Mouse (Mus musculus): ENCODE measurements around the gene Ccdc80. TPM values are rescaled to one million over a fixed set of nuclear protein-coding genes. Genes with fewer than 3 reads are reported as not detected.

Gene Ccdc80
- 100 to 1,000 TPM; 114 to 142 TPM for total RNA-seq (2021)
- long read RNA-seq, experiment 1, full-length matches to known transcripts = 86 of 117 reads
- long read RNA-seq, experiment 1, partial matches to known transcripts = 23 of 117 reads
- long read RNA-seq, experiment 1, other reads (novel, unspliced or antisense) = 8 of 117 reads
- long read RNA-seq, experiment 2, full-length matches to known transcripts = 60 of 76 reads
- long read RNA-seq, experiment 2, partial matches to known transcripts = 12 of 76 reads
- long read RNA-seq, experiment 2, other reads (novel, unspliced or antisense) = 4 of 76 reads

- peak; percentile 36 for DNase-seq
These were observed at the start of gene Ccdc80 for GRCm38 (mm10) chr16:45093137-45093731. Gene Ccdc80, plus strand, starts transcription at chr16:45093402.

DNA sequence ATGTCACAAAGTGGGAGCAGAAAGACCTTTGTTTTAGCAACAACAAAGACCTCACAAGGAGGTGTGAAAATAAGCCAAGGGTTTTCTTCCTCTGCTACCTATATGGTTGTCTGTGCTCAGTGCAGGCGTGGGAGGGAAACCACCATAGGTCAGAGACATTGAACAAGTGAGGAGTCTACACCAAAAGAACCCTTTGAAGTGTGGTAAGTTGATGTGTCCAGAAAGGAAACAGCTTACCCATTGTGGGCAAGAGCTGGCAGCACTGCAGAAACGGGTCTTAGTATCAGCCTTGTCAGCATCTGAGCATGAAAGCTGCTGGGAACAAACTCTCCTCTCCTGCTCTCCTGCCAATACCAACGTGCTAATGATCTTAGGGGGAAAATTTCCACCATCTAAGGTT, 48.4 kb upstream of the Ccdc80 start:
- no peak for DNase-seq

- no peak for DNase-seq
These were observed 36.0 kb upstream of the Ccdc80 start for GRCm38 (mm10) chr16:45057222-45057621.

DNA sequence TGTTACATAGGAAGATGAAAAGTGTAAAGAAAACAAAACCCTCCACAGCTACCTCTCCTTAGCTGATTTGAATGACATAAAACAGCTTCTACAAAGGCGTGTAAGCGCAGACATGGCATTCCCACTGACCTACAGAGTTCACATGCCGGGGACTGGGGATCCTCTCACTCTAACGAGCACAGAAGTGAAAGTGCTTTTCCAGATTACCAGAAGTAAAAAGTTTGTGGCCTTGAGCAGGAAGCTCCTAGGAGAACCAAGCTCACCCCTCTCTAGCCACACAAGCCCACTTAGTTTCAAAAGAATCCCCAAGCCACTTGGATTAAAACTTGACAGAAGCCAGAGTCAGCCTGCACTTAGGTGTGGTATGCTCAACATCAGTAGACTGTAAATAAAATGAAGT, 35.3 kb upstream of the Ccdc80 start:
- DNase-seq = no peak

DNA sequence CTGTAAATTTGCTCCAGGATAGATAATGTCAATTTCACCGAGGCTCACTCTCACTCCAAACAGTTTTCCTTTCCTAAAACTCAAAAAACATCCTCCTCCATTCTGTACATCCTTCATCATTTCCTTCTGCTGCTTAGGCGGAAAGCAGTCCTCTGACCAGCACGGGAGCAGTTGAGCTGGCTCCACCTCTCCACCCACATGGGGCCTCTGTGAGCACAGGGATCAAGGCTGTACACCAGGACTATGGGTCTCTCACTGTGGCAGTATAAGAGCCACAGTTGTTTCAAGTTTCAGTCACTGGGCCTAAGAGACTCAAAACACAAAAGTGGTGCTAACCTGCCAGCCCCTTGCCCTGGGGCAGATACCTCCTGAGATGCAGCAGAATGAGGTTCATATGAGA, 32.1 kb upstream of the Ccdc80 start:
- no peak for DNase-seq

DNA sequence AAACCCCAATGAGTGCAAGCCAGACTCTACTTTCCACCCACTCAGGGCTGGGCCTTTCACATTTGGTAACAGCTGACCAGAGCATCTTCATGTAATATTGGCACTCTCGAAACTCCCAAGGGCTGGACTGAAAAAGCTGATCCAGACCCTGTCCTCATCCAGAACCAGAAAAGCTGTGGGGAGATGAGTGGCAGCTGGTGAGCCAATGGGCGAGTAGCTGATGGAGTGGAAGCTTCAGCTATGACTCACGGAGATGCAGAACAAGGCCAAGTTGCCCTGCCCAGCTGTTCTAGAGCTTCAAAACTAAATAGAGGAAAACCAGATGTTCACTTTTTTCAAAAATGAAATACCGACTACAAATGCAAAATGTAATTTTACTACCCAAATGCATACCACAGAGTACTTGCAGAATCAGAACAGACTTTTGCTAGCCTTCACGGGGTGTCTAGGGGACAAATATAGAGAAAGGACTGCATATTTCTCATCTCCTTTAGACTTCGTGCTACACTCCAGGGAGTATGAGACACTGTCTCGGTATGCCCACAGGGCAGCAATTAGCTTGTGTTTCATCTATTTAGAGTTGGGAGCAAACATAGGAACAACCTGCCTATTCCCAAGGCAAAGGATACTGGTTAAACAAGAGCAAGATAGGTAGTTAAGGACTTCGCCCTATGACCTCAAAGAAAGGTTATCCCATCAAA, 22.7 kb upstream of the Ccdc80 start:
- peak; percentile 57 for DNase-seq

DNA sequence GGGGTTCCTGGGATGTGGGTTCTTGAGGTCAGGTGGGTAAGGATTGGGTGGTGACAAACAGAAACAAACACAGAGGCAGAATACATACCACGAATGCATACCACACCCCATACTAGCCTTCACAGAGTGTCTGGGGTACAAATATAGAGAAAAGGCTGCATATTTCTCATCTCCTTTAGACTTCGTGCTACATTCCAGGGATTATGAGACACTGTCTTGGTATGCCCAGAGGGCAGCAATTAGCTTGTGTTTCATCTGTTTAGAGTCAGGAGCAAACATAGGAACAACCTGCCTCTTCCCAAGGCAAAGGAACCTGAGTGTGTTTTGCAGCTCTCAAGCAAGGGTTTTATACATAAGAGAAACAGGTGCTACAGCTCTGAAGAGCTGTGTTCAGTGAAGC, 21.8 kb upstream of the Ccdc80 start:
- DNase-seq = no peak

GRCm38 (mm10) chr16:45077517-45078080, 15.6 kb upstream of the Ccdc80 start:
- DNase-seq = no peak

GRCm38 (mm10) chr16:45079322-45079721, 13.9 kb upstream of the Ccdc80 start:
- DNase-seq = no peak

DNA sequence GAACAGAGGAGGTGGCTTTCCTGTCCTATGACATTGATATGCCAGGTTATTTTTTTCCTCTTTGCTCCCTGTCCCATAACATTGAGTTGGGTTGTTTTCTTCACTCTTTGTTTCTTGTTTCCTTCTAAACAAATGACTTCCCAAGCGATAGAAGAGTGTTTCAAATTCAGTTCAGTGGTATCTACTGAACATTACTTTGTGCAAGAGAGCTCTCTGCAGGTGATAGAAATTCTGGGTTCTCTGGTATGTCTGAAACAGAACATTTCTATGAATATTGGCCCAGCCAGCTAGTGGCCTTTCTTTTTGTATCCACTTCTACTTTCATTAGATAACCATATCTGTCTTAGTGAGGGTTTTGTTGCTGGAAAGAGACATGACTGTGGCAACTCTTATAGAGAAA, 4.4 kb upstream of the Ccdc80 start:
- no peak for DNase-seq

DNA sequence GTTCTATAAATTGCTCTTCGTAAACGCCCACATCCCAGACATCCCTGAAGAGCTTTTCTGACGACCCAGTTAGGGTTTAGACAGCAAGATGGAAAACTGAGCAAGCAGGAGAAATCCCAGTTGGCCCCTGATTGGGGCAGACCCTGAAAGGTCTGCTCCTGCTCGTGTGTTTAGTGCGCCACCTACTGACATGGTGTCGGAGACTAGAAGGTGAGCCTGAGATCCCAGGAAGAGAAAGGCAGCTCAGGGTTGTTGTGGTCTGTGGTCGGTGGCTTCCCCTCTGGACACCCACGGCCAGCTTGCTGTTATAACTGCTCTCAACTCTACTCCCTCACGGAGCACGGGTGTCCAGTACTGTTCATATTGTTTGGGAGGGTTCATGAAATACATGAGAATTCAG, 3.2 kb upstream of the Ccdc80 start:
- DNase-seq = peak; percentile 74

DNA sequence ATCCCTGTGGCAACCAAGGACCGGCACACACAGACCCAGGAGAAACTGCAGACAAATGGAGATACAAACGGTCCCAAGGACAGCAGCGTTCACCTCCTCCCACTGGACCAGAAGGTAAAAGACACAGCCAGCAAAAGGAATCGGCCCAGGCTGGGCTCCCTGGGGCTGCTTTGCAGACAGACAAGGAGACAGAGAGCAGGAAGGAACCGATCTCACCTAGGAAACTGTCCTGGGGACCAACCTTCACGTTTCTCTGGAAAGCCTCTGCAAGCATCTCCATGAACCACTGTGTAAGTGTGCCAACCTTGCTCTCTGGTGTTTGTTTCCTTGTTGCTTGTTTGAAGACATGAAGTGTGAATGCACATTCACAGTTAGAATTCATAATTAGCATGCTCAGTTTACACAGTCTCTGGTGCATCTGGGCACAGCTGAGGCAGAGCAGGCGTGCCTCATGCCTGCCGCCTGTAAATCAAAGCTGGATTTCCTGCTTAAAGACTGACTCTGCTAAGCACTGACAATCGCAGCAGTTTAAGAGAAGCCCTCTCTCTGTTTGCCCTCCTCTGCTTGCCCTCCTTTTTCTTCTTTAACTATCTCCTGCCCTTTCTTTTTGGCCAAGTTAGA, 1.0 kb downstream of the Ccdc80 start:
- DNase-seq = peak; percentile 37

DNA sequence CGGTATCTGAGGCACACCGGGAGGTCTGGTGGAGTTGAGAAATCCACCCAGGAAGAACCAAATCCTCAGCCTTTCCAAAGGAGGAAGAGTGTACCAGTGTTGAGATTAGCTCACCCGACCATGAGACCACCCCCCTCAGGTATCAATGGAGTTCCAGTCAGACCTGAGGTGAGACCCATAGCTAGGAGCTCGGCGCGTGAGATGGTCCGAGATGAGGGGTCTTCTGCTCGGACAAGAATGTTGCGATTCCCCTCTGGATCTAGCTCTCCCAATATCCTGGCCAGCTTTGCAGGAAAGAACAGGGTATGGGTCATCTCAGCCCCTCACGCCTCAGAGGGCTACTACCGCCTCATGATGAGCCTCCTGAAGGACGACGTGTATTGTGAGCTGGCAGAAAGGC, 1.8 kb downstream of the Ccdc80 start:
- DNase-seq = no peak

DNA sequence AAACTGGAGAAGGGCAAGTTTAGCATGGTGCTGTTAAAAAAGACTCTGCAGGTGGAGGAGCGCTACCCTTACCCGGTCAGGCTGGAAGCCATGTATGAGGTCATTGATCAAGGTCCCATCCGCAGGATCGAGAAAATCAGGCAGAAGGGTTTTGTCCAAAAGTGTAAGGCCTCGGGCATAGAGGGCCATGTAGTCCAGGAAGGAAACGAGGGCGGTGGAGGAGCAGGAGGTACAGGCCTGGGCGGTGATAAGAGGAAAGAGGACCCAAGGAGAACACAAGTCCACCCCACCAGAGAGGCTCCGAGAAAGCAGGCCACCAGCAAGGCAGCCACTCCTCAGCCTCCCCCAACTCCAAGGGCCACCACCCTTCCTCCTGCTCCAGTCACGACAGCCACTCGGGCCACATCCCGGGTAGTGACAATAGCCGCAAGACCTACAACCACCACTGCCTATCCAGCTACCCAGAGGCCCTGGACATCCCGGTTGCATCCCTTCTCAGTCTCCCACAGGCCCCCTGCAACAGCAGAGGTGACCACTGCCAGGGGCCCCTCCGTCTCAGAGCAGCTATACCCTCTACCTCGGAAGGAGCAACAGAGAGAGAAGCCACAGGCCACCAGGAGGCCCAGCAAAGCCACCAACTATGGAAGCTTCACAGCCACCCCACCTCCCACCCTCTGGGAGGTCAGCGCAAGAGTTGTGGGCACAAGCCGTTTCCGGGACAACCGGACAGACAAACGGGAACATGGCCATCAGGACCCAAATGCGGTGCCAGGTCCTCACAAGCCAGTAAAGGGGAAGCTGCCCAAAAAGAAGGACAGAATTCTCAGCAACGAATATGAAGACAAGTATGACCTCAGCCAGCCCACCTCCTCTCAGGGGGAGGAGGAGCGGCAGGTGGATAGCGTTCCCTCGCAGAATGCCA, 2.6 kb downstream of the Ccdc80 start:
- peak; percentile 8 for DNase-seq

DNA sequence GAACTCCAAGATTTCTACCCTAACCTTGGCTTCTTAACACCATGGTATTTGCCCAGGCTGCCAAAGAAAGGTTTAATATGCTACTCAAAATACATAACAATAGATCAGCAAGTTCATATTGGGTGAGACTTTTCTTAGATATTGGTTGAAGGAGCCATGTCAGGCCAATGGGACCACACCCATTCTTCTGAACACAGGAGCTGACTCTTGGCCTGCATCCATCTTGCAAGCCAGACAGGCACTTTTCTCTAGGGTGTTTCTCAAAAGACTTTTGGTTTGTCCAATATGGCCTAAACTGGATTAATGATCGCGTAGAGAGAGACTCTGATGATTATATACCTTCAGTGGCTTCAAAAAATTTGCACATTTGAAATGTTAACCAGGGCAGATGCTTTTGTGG, 4.3 kb downstream of the Ccdc80 start:
- DNase-seq = peak; percentile 20

DNA sequence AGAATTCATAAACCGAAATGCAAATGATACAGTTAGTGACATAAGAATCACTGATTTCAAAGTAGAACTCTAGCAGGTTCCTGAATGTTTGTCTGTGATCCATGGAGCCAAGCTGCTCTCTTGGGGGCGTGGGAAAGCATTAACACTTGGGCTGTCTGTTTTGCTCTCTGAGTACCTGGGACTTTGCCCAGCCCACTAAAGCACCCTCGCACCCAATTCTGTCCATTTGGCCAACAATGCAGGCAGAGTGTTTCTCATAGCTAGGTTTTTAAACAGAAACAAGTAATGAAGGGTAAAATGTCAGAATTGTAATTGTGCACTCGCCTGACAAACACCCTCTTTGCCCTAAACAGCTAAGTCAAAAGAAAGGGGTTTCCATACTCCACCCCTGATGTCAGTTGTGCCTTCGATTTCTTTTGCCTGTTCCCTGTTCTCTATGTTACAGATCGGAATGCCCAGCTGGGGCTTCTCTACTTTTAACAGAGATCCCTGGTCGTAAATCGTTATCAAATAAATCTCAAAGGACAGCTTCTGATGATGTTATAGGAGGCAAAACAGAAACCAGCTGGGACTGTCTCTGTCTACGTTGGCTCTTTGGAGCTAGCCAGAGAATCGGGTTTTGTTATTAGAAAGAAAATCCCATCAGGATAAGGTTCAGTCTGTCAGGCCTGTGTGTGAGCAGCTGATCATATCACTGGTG, 5.1 kb downstream of the Ccdc80 start:
- no peak for DNase-seq

DNA sequence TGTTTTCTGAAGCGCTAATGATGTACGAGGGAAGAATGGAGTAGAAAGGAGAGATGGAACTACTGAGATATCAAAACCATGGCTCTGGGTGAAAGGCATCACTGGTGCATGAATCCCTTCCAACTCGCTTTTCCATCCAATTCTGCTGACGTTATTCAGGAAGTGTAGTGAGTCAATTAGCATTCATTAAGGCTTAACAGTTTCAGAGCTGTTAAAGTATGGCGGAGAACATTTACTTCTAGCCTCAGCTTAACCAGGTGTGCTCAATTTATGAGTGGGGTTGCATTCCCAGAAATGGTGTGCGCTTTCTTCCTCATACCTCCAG, 5.6 kb downstream of the Ccdc80 start:
- DNase-seq = no peak

DNA sequence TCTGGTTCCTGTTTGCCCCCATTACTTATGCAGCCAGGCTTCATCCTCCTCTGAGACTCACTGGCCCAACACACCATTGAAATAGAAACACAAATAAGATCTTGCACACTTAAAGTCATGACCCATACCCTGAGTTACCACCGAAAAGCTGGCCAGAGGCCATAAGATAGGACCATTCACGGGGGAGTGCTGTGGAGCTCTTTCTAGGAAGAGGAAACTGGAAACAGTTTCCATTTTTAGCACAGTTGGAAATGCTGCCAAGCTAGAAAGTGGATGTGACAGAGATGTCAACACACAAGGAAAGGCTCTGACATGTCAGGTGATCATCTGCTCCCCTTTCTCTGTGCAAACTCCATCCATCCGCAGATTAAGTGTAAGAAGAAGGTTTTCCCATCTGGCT, 7.7 kb downstream of the Ccdc80 start:
- no peak for DNase-seq

DNA sequence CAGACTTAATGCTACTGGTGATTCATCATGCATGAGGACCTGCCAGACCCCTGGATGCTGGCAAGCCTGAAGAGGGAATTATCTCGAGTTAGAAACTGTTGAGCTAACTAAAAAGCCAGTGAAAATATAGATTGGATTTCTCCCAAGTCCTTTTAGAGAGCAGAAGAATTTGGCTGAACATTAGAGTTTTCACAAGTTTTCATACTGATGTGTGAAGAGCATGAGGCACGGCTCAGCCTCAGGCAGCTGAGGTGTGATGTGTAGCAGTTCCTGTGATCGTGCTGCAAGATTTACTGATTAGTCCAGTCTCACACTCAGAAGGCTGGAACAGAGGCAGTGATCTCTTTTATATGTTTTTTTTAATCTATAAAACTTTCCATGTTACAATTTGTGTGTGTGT, 11.8 kb downstream of the Ccdc80 start:
- no peak for DNase-seq

DNA sequence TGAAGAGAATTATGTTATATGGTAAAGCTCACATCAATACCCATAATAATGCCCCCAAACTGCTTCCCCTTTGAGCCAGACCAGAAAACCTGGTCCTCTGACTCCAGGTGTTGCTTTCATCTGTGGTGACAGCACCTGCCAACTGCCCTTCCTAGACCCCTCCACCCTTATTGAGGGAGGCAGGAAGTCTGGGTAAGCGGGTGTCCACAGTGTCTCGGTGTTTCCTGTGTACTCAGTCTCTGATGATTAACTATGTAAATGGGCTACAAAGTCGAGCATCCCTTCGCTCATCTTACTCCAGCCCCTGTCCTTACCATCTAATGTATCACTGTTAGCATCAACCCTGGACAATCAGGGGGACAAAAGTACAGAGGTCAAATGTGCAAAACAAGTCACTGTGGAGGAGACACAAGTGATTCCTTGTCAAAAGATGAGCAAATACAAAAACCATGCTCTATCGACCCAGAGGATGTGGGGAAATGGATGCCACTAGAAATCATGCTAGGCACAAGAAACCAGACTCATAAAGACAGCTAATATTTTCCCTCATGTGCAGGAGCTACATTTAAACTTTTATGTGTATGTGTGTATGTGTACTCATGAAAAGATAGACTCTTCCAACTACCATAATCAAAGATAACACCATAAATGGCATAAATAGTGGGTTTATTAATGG, 15.1 kb downstream of the Ccdc80 start:
- DNase-seq = no peak

DNA sequence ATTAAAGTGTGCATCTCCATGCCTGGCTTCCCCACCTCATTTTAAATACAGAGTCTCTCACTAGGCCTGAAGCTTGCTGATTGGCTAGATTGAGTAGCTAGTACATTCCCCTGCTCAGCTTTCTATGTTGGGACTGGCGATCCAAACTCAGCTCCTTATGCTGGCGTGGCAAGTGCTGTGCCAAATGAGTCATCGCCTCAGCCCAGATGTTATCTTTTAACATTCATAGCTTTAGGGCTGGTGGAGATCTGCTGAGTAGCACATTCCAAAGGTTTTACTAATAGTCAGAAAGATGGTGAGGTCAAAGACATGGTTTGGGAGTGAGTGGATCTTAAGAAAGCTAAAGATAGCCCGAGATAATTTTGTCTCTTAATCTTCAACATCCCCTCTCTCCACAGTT, 17.3 kb downstream of the Ccdc80 start:
- peak; percentile 36 for DNase-seq

Measured in gastrocnemius, postnatal 10 days (tissue).